Mouse (Mus musculus): ENCODE measurements at regions not wholly inside any gene's neighbourhood (a gene's known extent, or its start where the extent isn't known, plus 50 kb on each side); places are given as distances from the start of the nearest gene placed in this dataset.

DNA sequence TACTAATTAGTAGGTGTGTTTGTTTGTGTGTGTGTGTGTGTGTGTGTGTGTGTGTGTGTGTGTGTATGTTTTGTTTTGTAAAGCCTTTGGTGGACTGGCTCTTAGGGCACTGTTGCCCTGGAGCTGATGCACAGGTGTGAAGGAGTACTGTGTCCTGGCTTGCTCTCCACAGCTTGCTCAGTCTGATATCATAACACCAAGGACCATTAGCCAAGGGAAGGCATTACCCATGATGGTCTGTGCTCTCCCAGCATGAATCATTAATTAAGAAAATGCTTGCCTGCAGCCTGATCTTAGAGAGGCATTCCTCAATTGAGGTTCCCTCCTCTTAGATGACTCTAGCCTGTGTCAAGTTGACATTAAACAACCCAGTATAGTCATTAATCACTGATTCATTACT lies 54.7 kb downstream of the Spry2 start:
- no peak for DNase-seq

DNA sequence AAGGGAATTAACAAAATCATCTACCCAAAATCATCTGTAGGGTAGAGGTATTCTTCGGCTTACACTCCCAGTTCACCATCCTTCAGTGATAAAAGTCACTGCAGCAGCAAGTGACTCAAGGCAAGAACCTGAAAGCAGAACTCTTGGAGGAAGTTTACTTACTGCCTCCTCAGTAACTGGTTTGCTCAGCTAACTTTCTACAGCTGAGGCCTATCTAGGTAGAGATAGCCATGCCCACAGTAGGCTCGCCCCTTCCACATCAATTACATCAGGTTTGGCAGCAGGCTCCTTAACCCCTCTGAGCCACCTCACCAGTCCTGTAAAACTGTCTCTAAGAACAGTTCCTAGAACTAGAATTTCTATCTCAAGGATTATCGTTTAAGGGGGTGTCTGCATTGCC lies 59.1 kb downstream of the Spry2 start:
- no peak for DNase-seq

DNA sequence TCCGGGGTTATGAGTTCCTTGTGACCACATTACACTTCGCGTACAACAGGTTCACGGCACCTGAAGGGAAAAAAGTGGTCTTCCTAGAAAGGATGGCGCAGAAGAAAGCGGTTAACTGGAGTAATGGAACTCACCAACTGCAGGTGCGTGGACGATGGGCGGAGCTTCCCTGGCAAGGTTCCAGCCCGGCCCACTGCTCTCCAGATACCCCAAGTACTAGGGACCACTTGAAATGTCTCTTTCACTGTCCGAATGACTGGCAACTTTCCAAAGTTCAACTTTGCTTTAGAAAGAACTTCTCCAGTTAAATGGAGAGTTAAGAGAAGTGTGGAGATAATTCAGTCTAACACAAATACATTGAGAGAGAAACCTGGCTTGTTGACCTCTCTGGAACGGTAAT lies 65.9 kb downstream of the Spry2 start:
- no peak for DNase-seq

DNA sequence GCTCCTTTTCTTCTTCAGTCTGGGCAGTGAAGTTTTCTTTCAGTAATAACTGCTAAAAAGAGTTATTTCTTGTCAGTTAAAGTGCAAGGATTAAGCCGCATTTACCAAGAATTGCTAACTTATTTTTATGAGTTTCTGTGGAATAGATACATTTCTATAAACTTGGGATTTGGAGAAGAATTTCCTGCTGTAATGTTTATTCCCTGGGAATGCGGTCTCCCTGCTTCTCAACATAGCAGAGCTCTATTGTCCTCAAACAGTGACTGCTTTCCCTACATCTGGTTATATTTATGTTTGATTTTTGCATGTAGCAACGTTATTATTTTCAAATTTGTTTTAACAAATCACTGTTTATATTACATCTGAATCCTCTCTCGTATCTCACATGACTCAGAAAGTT lies 66.3 kb downstream of the Spry2 start:
- no peak for DNase-seq

DNA sequence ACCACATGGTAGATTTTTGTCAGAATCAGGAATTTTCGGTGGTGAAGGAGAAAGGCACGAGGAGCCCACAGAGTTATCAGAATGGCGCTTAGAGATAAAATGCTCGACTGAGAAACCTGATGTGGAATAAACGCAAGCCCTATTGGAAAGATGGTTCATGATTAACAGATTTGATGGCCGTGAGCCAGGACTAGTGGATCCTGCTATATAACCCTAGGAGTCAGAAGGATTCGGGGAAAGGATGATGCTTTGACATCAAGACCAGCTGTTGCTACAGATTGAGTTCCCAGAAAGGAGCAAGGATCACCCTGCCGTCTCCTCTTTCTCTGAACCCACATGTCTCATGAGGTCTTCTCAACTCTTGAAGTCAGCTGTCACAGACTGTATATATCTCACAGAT lies 73.5 kb downstream of the Spry2 start:
- no peak for DNase-seq

DNA sequence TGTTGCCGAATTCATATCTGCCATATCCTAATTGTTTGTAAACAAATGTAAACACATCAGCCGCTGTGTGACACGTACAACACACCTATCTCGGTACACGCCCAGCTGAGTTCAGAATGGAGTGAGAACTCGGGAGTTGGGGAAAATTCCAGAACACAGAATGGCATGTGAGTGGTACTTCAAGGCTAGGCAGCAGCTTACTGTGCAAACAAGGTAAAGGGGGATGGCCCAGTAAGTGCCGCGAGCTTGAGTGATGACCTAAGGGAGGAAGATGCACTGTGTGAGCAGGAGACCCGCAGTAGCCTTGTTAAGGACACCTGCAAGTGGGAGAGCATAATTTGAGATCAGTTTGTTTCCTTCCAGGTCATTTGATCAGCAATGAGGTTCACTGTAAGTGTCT lies 74.0 kb downstream of the Spry2 start:
- DNase-seq, result no peak

DNA sequence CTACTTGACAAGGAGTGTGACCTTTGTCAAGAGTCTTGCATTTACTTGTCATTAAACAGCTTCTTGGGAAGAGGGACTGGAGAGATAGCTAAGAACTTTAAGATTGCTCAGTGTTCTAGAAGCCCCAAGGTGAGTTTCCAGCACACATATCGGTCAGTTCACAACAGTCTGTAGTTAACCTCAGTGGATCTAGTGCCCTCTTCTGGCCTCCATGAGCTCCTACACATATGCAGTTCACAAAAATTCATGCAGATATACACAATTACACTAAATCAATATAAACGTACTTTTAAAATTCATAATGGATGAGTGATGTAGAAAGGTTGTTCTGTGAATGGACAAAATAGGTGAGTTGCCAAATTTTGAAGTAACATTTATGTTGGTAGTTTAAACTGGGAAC lies 77.1 kb downstream of the Spry2 start:
- no peak for DNase-seq

DNA sequence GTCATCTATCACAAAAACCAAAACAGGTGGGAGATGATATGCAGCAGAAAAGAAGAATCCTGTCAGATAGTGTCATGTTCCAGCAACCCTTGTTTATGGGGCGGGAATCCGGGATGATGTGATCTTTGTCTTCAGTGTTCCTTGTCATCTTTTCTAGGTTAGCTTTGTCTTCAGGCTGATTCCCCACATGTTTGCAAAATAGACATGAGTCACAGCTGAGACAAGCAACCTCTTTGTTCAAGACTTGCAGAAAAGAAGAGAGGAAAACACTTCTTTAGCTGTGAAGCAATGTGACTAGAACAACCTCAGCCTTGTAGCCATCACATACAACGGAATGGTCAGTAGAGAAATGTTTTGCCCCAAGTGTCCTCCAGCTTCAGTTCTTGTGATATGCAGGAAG lies 77.8 kb downstream of the Spry2 start:
- no peak for DNase-seq

DNA sequence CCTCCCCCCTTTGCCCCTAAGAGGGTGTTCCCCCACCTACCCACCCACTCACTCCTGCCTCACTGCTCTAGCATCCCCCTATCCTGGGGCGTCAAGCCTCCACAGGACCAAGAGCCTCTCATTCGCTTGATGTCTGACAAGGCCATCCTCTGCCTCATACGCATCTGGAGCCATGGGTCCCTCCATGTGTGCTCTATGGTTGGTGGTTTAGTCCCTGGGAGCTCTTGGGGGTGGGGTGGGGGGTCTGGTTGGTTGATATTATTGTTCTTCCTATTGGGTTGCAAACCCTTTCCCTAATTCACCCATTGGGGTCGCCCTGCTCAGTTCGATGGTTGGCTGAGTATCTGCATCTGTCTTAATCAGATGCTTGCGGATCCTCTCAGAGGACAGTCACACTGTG lies 79.1 kb downstream of the Spry2 start:
- no peak for DNase-seq

DNA sequence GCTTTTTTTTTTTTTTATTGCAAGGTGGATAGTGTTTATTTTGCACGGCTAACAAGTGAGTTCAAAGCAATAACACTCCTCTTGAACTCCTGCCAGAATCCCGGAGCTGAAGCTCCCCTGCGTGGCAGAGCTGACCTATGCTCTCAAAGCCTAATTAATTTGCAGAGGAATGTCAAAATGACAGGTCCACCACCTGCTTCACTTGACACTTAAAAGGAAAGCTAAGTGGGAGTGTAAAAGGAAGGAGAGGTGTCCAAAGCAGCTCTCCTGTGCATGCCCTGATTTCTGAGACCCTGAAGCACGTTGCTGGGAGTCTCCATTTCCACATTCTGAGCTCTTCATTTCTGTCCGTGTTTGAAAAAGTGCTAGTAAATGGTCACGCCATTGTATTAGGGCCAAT lies 80.8 kb downstream of the Spry2 start:
- no peak for DNase-seq

DNA sequence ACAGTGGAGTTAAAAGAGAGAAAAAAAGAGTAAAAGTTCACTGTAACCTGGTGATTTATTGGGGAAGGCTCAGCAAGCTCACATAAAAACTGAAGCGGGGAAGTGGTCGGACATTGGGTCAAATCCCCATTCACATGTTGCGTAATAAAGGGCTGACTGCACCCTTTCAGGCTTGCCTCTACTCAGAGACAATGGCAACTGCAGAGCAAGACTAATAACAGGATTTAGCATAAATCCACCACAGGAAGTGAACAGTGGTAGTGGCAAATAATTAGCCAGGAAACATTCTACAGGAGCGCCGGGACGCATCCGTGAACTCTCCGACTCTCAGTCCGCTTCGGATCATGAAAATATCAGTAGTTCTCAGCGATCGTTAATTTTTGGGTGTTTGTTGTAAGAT lies 81.3 kb downstream of the Spry2 start:
- no peak for DNase-seq

DNA sequence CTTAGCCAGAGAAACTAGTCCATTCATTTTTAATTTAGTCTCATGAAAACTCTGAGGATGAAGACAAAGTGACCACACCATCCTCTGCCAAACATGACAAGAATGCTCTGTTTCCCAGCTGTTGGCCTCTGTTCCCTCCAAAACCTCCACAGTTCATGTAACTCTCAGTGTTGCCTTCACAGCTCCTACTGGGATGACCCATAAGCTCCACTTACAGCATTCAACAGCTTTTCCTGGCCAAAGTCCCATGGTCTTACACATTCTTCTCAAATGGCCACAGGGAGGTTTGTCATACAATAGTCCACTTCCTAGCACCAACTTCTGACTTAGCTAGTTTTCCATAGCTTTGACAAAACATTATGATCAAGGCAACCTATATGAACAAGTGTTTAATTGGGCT lies 83.0 kb downstream of the Spry2 start:
- DNase-seq, result no peak

DNA sequence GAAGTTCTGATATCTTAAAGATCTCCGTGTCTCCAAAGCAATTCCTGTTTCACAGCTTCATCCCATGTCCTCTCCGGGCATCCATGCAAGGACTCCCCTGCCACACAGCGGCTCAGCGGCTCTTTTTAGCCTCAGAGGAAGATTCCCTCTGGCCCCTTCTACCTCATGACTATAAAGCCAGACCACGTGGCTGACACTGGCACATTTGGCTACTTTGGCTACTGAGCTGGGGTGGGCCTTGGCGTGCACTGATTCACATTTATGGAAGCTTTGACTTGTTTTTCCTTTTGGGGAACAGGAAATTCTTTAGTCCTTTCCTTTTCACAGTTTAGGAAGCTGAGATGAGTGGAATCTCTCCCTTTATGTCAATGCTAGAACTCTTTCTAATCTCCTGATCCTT lies 83.5 kb downstream of the Spry2 start:
- DNase-seq, result no peak

DNA sequence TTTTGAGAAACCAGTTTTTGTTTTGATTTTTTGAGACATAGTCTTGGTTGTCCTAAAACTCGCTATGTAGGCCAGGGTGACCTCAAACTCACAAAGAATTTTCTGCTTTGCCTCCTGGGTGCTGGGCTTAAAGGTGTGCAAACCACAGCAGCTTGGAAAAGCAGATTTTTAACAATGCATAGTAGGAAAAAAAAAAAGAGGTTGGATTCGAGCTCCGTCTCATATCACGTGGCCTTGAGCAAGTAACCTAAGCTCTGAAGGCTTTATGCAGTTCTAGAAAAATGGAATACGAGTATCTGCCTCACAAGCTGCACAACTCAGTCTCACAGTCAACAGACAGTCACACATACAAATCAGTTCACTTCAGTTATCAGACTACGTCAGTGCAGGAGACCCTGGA lies 90.9 kb downstream of the Spry2 start:
- DNase-seq, result no peak

DNA sequence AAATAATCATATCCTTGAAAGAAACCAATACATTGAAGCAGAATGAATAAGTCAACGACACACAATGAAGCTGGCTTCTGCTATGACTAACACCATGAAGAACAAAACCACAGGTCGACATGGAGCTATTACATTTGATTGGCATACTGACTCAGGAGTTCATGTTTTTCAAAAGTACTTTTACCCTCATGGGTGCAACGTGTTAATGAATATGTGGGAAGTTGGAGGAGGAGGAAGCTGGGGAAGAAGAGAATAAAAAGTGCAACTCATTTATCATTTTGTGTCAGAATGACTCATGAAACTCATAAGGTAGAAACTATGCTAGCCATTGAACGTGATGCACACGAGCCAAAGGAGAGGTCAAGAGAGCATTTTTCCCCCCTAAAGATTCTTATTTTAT lies 91.3 kb downstream of the Spry2 start:
- DNase-seq, result no peak

DNA sequence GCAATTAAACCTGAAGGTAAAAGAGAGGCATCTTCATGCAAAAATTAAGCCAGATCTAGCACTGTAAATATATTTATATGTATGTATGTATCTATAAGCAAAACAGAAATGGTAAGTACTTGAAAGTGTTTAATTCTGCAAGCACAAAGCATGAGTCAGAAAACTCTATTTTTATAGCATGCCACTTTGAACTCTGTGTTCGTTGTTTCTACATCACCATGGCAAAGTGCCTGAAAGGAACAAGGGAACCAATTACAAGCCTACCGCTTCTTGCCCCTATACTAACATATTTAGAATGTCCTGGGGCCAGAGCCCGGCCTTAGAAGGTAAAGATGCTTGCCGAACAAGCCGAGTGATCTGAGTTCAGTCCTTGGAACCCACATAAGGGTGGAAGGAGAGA lies 91.9 kb downstream of the Spry2 start:
- no peak for DNase-seq

DNA sequence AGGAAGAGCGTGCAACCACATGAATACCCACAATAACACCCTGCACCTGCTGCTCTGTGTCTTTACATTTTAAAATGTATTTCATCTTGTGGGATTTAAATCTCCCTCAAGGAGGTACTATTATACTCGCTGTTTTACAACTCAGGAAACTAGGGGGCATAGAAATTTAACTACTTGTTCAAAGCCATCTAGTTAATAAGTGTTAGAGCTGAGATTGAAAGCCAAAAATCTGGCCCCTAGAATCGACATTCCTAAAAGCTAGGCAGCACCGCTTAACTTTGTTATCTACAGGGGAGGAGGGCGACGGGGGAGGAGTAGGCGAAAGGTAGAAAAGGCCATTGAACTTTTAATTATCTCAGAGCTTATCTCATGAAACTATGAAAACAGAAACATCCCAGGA lies 93.3 kb downstream of the Spry2 start:
- no peak for DNase-seq

DNA sequence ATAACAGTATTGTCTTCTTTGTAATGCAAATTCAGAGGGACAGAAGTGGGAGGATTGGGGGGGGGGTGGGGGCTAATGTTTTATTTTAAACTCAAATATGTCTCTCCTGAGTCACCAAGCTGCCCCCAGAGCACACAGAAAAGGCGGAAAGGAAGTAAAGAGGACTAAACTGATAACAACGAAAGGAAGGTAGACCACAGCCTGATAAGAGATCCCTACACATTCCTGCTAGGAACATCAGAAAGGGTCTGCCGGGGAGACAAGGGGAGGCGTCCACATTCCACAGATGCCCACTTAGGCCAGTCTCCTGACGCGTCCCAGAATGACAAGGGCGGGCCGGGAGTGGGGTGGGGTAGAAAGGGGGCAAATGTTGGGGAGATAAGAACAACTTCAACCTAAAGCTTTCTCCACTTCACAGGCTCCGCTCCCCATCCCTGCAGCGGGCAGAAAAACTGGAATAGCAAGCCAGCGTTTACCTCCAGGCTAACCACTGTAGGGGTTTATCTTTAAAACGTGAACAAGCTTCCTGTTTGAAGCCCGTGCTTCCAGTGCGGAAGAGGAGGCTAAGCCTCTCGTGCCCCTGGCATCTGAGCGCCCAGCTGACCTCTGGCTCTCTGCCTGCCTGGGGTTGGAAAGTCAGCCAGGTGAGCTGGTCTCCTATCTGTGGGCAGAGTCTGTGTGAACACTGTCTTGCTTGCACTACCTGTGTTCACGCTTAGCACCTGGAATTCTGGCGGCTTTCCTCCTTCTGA lies 93.9 kb downstream of the Spry2 start:
- DNase-seq, result no peak

DNA sequence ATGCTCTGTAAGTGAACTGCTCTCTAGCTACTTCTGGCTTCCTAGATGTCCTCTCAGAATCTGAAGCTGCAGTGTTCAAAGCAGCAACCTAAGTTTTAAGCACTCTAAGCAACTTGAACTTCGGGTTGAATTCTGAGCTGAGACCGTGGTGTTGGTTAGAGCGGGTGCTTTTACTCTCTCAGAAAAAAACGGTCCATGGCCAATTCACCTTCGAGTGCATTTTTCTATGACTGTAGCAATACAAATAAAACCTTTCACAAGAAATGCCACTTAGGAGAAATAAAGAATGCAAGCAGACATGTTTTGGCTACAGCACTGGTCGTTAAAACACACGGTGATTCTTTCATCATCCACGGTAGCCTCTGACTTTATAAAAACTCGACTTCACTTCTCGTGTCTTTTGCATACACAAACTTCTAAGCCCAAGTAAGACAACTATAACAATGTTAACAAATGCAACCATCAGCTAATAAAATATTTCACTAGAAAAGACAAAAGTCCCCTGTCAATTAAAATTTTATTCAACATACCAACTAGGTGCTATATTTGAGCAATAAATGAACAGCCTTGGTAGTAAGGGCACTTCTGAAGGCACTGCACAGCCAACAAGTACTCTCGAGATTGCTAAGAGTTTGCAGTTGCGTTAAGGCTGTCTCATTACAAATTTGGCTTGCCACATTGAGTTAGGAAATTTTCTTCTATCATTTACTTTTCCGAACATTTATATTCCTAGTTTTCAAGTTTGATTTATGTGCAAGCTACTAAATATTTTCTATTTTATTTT lies 96.3 kb downstream of the Spry2 start:
- no peak for DNase-seq

DNA sequence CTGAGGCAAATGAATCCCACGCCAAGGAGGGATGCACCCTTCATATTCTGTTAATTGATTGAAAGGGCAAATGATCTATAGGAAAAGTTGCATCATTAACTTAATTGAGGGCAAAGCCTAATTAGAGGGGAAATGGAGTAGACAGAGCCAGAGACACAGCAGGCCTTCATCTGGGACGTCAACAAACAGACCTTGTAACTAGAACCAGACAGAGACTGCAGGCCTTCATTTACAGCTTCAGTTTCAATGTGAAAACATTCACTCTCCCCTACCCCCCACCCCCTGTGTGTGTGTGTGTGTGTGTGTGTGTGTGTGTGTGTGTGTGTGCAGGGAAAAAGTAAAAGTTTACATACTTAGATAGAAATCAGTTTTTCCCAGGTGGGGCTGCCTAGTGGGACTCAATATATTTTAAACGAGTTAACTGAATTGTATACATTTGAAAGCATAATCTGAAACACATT lies 97.2 kb downstream of the Spry2 start:
- DNase-seq, result no peak

DNA sequence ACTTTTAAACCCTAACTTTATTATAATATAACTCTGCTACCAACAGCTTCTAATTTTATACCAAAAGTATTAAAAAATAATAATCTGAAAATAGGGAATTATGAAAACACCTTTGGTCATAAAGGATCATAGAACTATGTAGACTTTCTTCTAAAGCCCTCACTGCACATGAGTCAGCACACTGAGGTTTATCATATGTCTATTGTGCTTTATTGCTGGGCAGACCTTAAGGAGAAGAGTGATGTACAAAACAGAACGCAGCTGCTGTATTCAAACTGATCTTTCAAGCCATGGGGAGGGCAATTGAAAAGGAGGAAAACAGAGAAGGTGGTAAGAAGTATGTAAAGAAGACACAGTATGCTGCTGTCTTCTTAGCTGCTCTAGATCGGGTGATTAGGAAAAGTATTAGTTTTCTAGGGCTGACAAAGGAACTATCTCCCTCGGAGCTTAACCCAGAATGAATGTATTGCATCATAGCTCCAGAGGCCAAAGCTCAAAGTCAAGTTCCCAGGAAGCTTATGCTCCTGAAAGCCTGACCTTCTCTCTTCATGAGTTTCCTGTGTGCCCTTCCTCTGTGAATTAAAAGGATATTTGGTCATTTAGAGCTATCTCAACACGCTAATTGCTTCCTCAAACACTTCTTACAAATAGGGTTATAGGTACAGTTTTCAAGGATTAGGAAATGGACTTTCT lies 103.5 kb downstream of the Spry2 start:
- no peak for DNase-seq

DNA sequence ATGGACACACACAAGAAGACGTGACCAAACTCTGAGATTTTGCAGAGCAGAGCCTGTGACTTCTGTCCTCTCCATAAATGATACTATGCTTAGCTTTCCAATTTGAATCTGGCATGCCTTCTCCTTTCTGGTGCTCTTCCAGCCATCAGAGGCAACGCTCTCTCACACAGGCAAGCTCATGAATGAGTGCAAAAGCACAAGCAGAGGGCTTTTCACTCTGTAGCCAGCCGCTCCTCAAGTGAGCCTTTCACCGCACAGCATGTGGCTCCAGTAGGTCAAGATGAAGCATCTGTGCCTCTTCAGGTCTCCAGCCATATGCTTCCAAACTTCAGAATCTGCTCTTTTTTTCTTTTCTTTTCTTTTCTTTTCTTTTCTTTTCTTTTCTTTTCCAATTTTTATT lies 106.2 kb downstream of the Spry2 start:
- DNase-seq, result no peak

DNA sequence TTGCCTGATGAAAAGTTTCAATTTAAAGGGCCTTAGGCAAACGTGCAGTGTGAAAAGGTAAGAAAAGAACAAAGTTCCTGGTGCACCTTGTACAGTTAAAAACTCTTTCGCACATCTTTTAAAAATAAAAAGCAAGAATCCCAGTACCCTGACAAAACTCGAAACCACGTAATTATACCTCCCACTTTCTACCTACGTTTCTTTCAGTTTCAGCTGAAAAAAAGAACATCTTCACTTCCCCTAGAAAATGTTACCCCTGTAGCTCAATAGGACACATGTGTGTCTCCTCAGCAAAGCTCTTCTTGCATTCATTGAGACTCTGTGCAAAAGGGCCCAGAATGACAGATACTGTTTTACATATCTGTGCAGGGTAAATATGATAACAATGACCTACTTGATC lies 113.2 kb downstream of the Spry2 start:
- DNase-seq, result no peak

DNA sequence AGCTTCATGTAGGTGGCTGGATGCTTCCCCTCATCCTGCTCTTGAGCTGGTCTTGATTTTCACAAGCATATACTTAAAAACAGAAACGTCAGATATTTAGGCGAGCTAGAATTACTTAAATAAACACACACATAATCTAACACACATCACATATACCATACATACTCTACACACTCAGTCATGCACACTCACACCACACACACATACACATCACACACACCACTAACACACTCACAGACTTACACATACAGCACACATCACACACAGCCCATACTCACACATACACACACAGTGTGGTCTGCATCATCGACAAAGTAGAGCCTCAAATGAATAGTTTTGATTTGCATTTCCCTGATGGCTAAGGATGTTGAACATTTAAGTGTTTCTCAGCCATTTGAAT lies 116.9 kb downstream of the Spry2 start:
- no peak for DNase-seq

Measured in adrenal gland, postnatal 25 days (tissue).